19 mouse cellular contexts compared by ENCODE assay signal in genomic region chr13:43362353-43362752, GRCm38 (mm10). TPM values are rescaled to one million over a fixed set of nuclear protein-coding genes. Genes with fewer than 3 reads are reported as not detected.
DNase-seq lines count a peak whose midpoint lies in the region; ATAC-seq lines count a peak whose summit lies in the region.
"Had no signal": no experiment of that assay in that cellular context is flagged by ENCODE, and none has a peak within 500 bp of the region (broad histone marks: within the 10 kb centered on the region; RNA-seq: fewer than 3 reads in every experiment).

No protein-coding gene starts in this region.

- H3K36me3 ChIP-seq in kidney, embryonic 16.5 days (ENCODE audit: insufficient read depth, low read length) = no peaks in the 10 kb centered on the region
- H3K36me3 ChIP-seq: embryonic facial prominence, embryonic 15.5 days; heart, embryonic 15.5 days had no signal

- no peaks in the 10 kb centered on the region for H3K9me3 ChIP-seq in kidney, embryonic 16.5 days (ENCODE audit: low read length)
- H3K9me3 ChIP-seq: embryonic facial prominence, embryonic 15.5 days; heart, embryonic 15.5 days had no signal

- DNase-seq in adrenal gland, postnatal 14 days = peak; percentile 25
- no peak for DNase-seq in adrenal gland, adult 18-20 months (ENCODE audit: low spot score in 2 of 2)
- peak; percentile 58 for DNase-seq in kidney, adult 9 months
- DNase-seq in MN1 (ENCODE audit: low spot score) = peak; percentile 15
- peak; percentile 52 to 77 for DNase-seq in kidney, postnatal 36 days
- no peak for DNase-seq in layer of hippocampus, adult 18-20 months (ENCODE audit: low spot score in 2 of 2)
- DNase-seq in thymus, adult 18-20 months = no peak
- DNase-seq: cerebellum, adult 9-11 months; forebrain, postnatal 0 days; gastrocnemius, postnatal 36 days; liver; liver, postnatal 0 days; thymus, postnatal 25 days had no signal

- no peak overlapping the region for H3K9ac ChIP-seq in kidney, embryonic 16.5 days (replicated peaks; ENCODE audit: low read length)
- H3K9ac ChIP-seq: embryonic facial prominence, embryonic 15.5 days; forebrain, postnatal 0 days; heart, embryonic 15.5 days; liver, postnatal 0 days had no signal

- no peak overlapping the region for H3K4me3 ChIP-seq in kidney, embryonic 16.5 days (ENCODE audit: low read length)
- H3K4me3 ChIP-seq: embryonic facial prominence, embryonic 15.5 days; heart, embryonic 15.5 days had no signal

- H3K4me2 ChIP-seq in kidney, embryonic 16.5 days (replicated peaks; ENCODE audit: low read depth, low read length) = no peak overlapping the region
- H3K4me2 ChIP-seq: embryonic facial prominence, embryonic 15.5 days; heart, embryonic 15.5 days had no signal

- 69% methylated on average over 9 of the region's 9 CpGs for WGBS in kidney, embryonic 16.5 days

- peaks cover 5% of the 10 kb centered on the region; the same call in 1 of the 2 replicates for H3K4me1 ChIP-seq in kidney, embryonic 16.5 days (ENCODE audit: insufficient read depth, low read length)

- ATAC-seq in kidney, embryonic 16.5 days (ENCODE audit: low FRiP score, low TSS enrichment) = no peak
- ATAC-seq: CD4-positive, CD25-positive, alpha-beta regulatory T cell, adult 4 months; forebrain, postnatal 0 days; hindbrain, embryonic 16.5 days; intestine, embryonic 16.5 days; liver, postnatal 0 days had no signal

- H3K27me3 ChIP-seq in kidney, embryonic 16.5 days (ENCODE audit: insufficient read depth, low read length) = no peaks in the 10 kb centered on the region
- H3K27me3 ChIP-seq: embryonic facial prominence, embryonic 15.5 days; heart, embryonic 15.5 days had no signal

- H3K27ac ChIP-seq in kidney, embryonic 16.5 days (ENCODE audit: low read length) = no peak overlapping the region
- H3K27ac ChIP-seq: embryonic facial prominence, embryonic 15.5 days; heart, embryonic 15.5 days had no signal

RNA-seq across cellular contexts. Expression of gene Sirt5, which starts 2.9 kb away (rescaled TPM):
- 24.2 and 26.7 TPM in 2 replicates for total RNA-seq in adrenal gland, postnatal 14 days (2021)
- 10 to 100 TPM; 26.8 to 32.7 TPM for total RNA-seq in adrenal gland, adult 18-20 months (2021)
- polyA plus RNA-seq in kidney, embryonic 16.5 days (2015; fragmentation: Nextera tagmentation; extraction: Ambion mirVana) = 19.6 TPM in 2 replicates
- total RNA-seq in layer of hippocampus, adult 18-20 months (2021) = 10 to 100 TPM; 22.2 to 22.7 TPM

RNA-seq across cellular contexts. Expression of gene Nol7, which starts 35.8 kb away (rescaled TPM):
- 107 and 108 TPM in 2 replicates for total RNA-seq in adrenal gland, postnatal 14 days (2021)
- total RNA-seq in adrenal gland, adult 18-20 months (2021) = 100 to 1,000 TPM; 104 to 107 TPM
- 97.7 and 106 TPM in 2 replicates for polyA plus RNA-seq in kidney, embryonic 16.5 days (2015; fragmentation: Nextera tagmentation; extraction: Ambion mirVana)
- total RNA-seq in layer of hippocampus, adult 18-20 months (2021) = 10 to 100 TPM; 69.4 to 74.4 TPM

RNA-seq across cellular contexts. Expression of gene Gfod1, which starts 58.4 kb away (rescaled TPM):
- total RNA-seq in adrenal gland, postnatal 14 days (2021) = 10.5 and 11.0 TPM in 2 replicates
- total RNA-seq in adrenal gland, adult 18-20 months (2021) = 10 to 100 TPM; 10.2 to 13.8 TPM
- 0.24 and 0.36 TPM in 2 replicates for polyA plus RNA-seq in kidney, embryonic 16.5 days (2015; fragmentation: Nextera tagmentation; extraction: Ambion mirVana)
- total RNA-seq in layer of hippocampus, adult 18-20 months (2021) = 100 to 1,000 TPM; 108 to 112 TPM

Comparison
In these comparisons a context has a peak if more than half of its experiments do, and no peak if none do; other contexts are left out.
1. DNase-seq: peak in adrenal gland, postnatal 14 days (single experiment), kidney, adult 9 months (single experiment), MN1 (single experiment) and kidney, postnatal 36 days (2 of 2); none in adrenal gland, adult 18-20 months (0 of 2), layer of hippocampus, adult 18-20 months (0 of 2) and thymus, adult 18-20 months (0 of 2).